Mouse (Mus musculus) limb, embryonic 11.5 days (tissue): Measurements from ENCODE around the gene Tbx1. TPM values are rescaled to one million over a fixed set of nuclear protein-coding genes. Genes with fewer than 3 reads are reported as not detected.
A peak's percentile ranks its signal among the peaks of the same experiment; 100 is the strongest.

ENCODE experiments used
- ATAC-seq: fragments of 200-750 bp; cut with Nextera tagmentation; 2 replicates; pipeline ENCODE4 v1.8.0; 2017; ENCODE audit warnings: low read depth; ENCODE audit not compliant: insufficient number of reproducible peaks, low FRiP score, low TSS enrichment
- DNase-seq: peaks from one replicate; pipeline ENCODE4 v3.0.0-alpha.2; 2015; ENCODE audit warnings: low spot score
- H3K27ac ChIP-seq: fragments of 300-500 bp; sonication (generic); replicated peaks from 2 replicates; pipeline ENCODE4 v1.5.1; 2014; ENCODE audit warnings: low read depth, mild to moderate bottlenecking, low read length
- H3K27me3 ChIP-seq: fragments of 300-500 bp; sonication (generic); 2 replicates; pipeline ENCODE4 v1.6.1; 2014; ENCODE audit warnings: mild to moderate bottlenecking, low read length, mixed read lengths; ENCODE audit not compliant: control insufficient read depth, insufficient read depth
- H3K36me3 ChIP-seq: fragments of 300-500 bp; sonication (generic); 2 replicates; pipeline ENCODE4 v1.6.1; 2014; ENCODE audit warnings: mild to moderate bottlenecking, low read length, moderate library complexity, mixed read lengths; ENCODE audit not compliant: control insufficient read depth, insufficient read depth
- H3K4me1 ChIP-seq: fragments of 300-500 bp; sonication (generic); 2 replicates; pipeline ENCODE4 v1.6.1; 2014; ENCODE audit warnings: low read length, mixed read lengths; ENCODE audit not compliant: control insufficient read depth, insufficient read depth
- H3K4me2 ChIP-seq: fragments of 300-500 bp; sonication (generic); 2 replicates; pipeline ENCODE4 v1.6.1; 2014; ENCODE audit warnings: low read depth, mild to moderate bottlenecking, moderate library complexity; ENCODE audit not compliant: severe bottlenecking
- H3K4me3 ChIP-seq: fragments of 300-500 bp; sonication (generic); 2 replicates; pipeline ENCODE4 v1.5.1; 2014; ENCODE audit warnings: low read depth, low read length
- H3K9ac ChIP-seq: fragments of 300-500 bp; sonication (generic); 2 replicates; pipeline ENCODE4 v1.6.1; 2014; ENCODE audit warnings: mild to moderate bottlenecking, low read length
- H3K9me3 ChIP-seq: fragments of 300-500 bp; sonication (generic); 2 replicates; pipeline ENCODE4 v1.6.1; 2016; ENCODE audit warnings: low read length; ENCODE audit not compliant: control insufficient read depth
- WGBS: fragments of 180-500 bp; shearing (Covaris S2); extraction: QIAGEN DNeasy Blood & Tissue Kit; methylation state at CpG from one replicate; pipeline ENCODE4 v1.1.7; 2014; 5-methylcytosine and 5-hydroxymethylcytosine counted together
- polyA plus RNA-seq: library from polyadenylated mRNA; unstranded; fragments of >200 nt; fragmentation: Nextera tagmentation; extraction: Ambion mirVana; gene quantifications from 2 replicates; pipeline ENCODE4 v1.2.1, GENCODE M21; 2014

Gene Tbx1
- polyA plus RNA-seq = 2.3 and 2.5 TPM in 2 replicates

- Histone ChIP-seq H3K4me3 (peak within 1 kb of the TSS; percentile 24), H3K9ac (peak within 1 kb of the TSS; percentile 27), H3K27me3 (peaks cover 75% of the 10 kb centered on the region), H3K36me3 (no peaks in the 10 kb centered on the region), H3K27ac (no peak within 1 kb of the TSS), H3K4me2 (peak within 1 kb of the TSS; percentile 38), H3K9me3 (no peaks in the 10 kb centered on the region), H3K4me1 (peaks cover 29% of the 10 kb centered on the region)
- ATAC-seq = no peak
- peak; percentile 67 for DNase-seq
- 1% methylated on average over 48 of the region's 48 CpGs for WGBS
These were observed at the start of gene Tbx1 for GRCm38 (mm10) chr16:18589804-18590790. Tbx1 (minus strand) TSS chr16:18590671.

- ATAC-seq (no peak), DNase-seq (no peak)
- Histone ChIP-seq H3K4me3 (no peak overlapping the region), H3K9ac (no peak overlapping the region), H3K9me3 (no peaks in the 10 kb centered on the region), H3K36me3 (no peaks in the 10 kb centered on the region), H3K4me2 (no peak overlapping the region), H3K27me3 (no peaks in the 10 kb centered on the region), H3K4me1 (no peaks in the 10 kb centered on the region), H3K27ac (no peak overlapping the region)
- WGBS = 94% methylated on average over 1 of the region's 1 CpGs
These were observed 49.0 kb upstream of the Tbx1 start for GRCm38 (mm10) chr16:18639382-18639929.

GRCm38 (mm10) chr16:18638396-18638795 is 47.9 kb upstream of the Tbx1 start:
- no peaks in the 10 kb centered on the region for H3K4me1 ChIP-seq
- no peaks in the 10 kb centered on the region for H3K36me3 ChIP-seq
- WGBS = 58% methylated on average over 2 of the region's 2 CpGs
- ATAC-seq (no peak), DNase-seq (no peak)
- no peak overlapping the region for H3K9ac ChIP-seq
- H3K4me2 ChIP-seq = no peak overlapping the region
- H3K9me3 ChIP-seq = no peaks in the 10 kb centered on the region
- H3K27me3 ChIP-seq = no peaks in the 10 kb centered on the region
- no peak overlapping the region for H3K27ac ChIP-seq
- H3K4me3 ChIP-seq = no peak overlapping the region

- Histone ChIP-seq H3K9ac (no peak overlapping the region), H3K4me2 (no peak overlapping the region), H3K27me3 (no peaks in the 10 kb centered on the region), H3K4me1 (no peaks in the 10 kb centered on the region), H3K4me3 (no peak overlapping the region), H3K27ac (no peak overlapping the region), H3K36me3 (no peaks in the 10 kb centered on the region), H3K9me3 (no peaks in the 10 kb centered on the region)
- DNase-seq (no peak), ATAC-seq (no peak)
- 54% methylated on average over 3 of the region's 3 CpGs for WGBS
These were observed 46.3 kb upstream of the Tbx1 start for GRCm38 (mm10) chr16:18636804-18637203.

GRCm38 (mm10) chr16:18636401-18636800 is 45.9 kb upstream of the Tbx1 start:
- Histone ChIP-seq H3K27ac (no peak overlapping the region), H3K27me3 (no peaks in the 10 kb centered on the region), H3K4me3 (no peak overlapping the region), H3K9ac (no peak overlapping the region), H3K9me3 (no peaks in the 10 kb centered on the region), H3K4me2 (no peak overlapping the region), H3K4me1 (no peaks in the 10 kb centered on the region), H3K36me3 (no peaks in the 10 kb centered on the region)
- ATAC-seq (no peak), DNase-seq (no peak)
- WGBS = 81% methylated on average over 5 of the region's 5 CpGs

- Histone ChIP-seq H3K9me3 (no peaks in the 10 kb centered on the region), H3K27me3 (no peaks in the 10 kb centered on the region), H3K9ac (no peak overlapping the region), H3K4me2 (no peak overlapping the region), H3K27ac (no peak overlapping the region), H3K4me1 (peaks cover 9% of the 10 kb centered on the region), H3K36me3 (no peaks in the 10 kb centered on the region), H3K4me3 (no peak overlapping the region)
- WGBS = 39% methylated on average over 1 of the region's 1 CpGs
- DNase-seq = peak; percentile 19
- ATAC-seq = no peak
These were observed 42.9 kb upstream of the Tbx1 start for GRCm38 (mm10) chr16:18633333-18633732.

GRCm38 (mm10) chr16:18632816-18633215 is 42.3 kb upstream of the Tbx1 start:
- H3K27ac ChIP-seq = no peak overlapping the region
- WGBS = 64% methylated on average over 2 of the region's 2 CpGs
- H3K4me2 ChIP-seq = no peak overlapping the region
- no peaks in the 10 kb centered on the region for H3K36me3 ChIP-seq
- H3K9me3 ChIP-seq = no peaks in the 10 kb centered on the region
- H3K4me1 ChIP-seq = peaks cover 11% of the 10 kb centered on the region
- H3K27me3 ChIP-seq = no peaks in the 10 kb centered on the region
- ATAC-seq (no peak), DNase-seq (peak; percentile 19)
- no peak overlapping the region for H3K4me3 ChIP-seq
- H3K9ac ChIP-seq = no peak overlapping the region

GRCm38 (mm10) chr16:18632059-18632458 is 41.6 kb upstream of the Tbx1 start:
- Histone ChIP-seq H3K4me1 (peaks cover 14% of the 10 kb centered on the region), H3K27ac (no peak overlapping the region), H3K4me3 (no peak overlapping the region), H3K27me3 (peaks cover 6% of the 10 kb centered on the region), H3K4me2 (no peak overlapping the region), H3K9ac (no peak overlapping the region), H3K9me3 (no peaks in the 10 kb centered on the region), H3K36me3 (no peaks in the 10 kb centered on the region)
- no peak for DNase-seq
- WGBS = 55% methylated on average over 3 of the region's 3 CpGs
- ATAC-seq = no peak
